Mouse (Mus musculus) thymus, postnatal 0 days (tissue): ENCODE results near the gene Rnaset2a. TPM values are rescaled to one million over a fixed set of nuclear protein-coding genes. Genes with fewer than 3 reads are reported as not detected.
"Not testable (repeated sequence)": the region's sequence is repeated elsewhere in the genome, so short reads cannot be mapped to it uniquely, and the experiment has no call there.

Experiments used
- DNase-seq: peaks from one replicate; pipeline ENCODE4 v3.0.0-alpha.2; 2015; ENCODE audit warnings: low spot score
- polyA plus RNA-seq: library from polyadenylated mRNA; unstranded; fragments of >200 nt; fragmentation: Nextera tagmentation; extraction: Ambion mirVana; gene quantifications from 2 replicates; pipeline ENCODE4 v1.2.1, GENCODE M21; 2015

Rnaset2a gene
- 65.4 and 67.5 TPM in 2 replicates for polyA plus RNA-seq

- DNase-seq, result peak; percentile 28
Observed at GRCm38 (mm10) chr17:8147439-8148316, at the start of gene Rnaset2a, which contains the start of gene Gm49673. Gene Rnaset2a, minus strand, starts transcription at chr17:8148097. Gene Gm49673, minus strand, starts transcription at chr17:8147788.

GRCm38 (mm10) chr17:8197652-8198051, 49.8 kb upstream of the Rnaset2a start:
- peak; percentile 37 for DNase-seq

- DNase-seq, result no peak
Observed at GRCm38 (mm10) chr17:8195685-8196376, 47.9 kb upstream of the Rnaset2a start.

GRCm38 (mm10) chr17:8193678-8194077, 45.8 kb upstream of the Rnaset2a start:
- DNase-seq, result no peak

- no peak for DNase-seq
Observed at GRCm38 (mm10) chr17:8184217-8184616, 36.3 kb upstream of the Rnaset2a start.

- DNase-seq, result no peak
Observed at GRCm38 (mm10) chr17:8183815-8184214, 35.9 kb upstream of the Rnaset2a start.

GRCm38 (mm10) chr17:8177090-8177489, 29.2 kb upstream of the Rnaset2a start:
- no peak for DNase-seq

- no peak for DNase-seq
Observed at GRCm38 (mm10) chr17:8171081-8171480, 23.2 kb upstream of the Rnaset2a start.

- DNase-seq, result no peak
Observed at GRCm38 (mm10) chr17:8170331-8170730, 22.4 kb upstream of the Rnaset2a start.

- not testable (repeated sequence) for DNase-seq
Observed at GRCm38 (mm10) chr17:8167436-8167835, 19.5 kb upstream of the Rnaset2a start.

- DNase-seq, result not testable (repeated sequence)
Observed at GRCm38 (mm10) chr17:8166454-8166853, 18.6 kb upstream of the Rnaset2a start.

- peak; percentile 8 for DNase-seq
Observed at GRCm38 (mm10) chr17:8165977-8166376, 18.1 kb upstream of the Rnaset2a start.

- peak; percentile 19 for DNase-seq
Observed at GRCm38 (mm10) chr17:8165608-8165945, 17.7 kb upstream of the Rnaset2a start.

- peak; percentile 20 for DNase-seq
Observed at GRCm38 (mm10) chr17:8164701-8165607, 17.1 kb upstream of the Rnaset2a start, which contains the start of gene Fgfr1op. Gene Fgfr1op, plus strand, starts transcription at chr17:8165501.

- peak; percentile 40 for DNase-seq
Observed at GRCm38 (mm10) chr17:8160969-8161368, 13.1 kb upstream of the Rnaset2a start.

GRCm38 (mm10) chr17:8158627-8159026, 10.7 kb upstream of the Rnaset2a start:
- DNase-seq, result not testable (repeated sequence)

GRCm38 (mm10) chr17:8155982-8156381, 8.1 kb upstream of the Rnaset2a start:
- not testable (repeated sequence) for DNase-seq

GRCm38 (mm10) chr17:8155010-8155409, 7.1 kb upstream of the Rnaset2a start:
- not testable (repeated sequence) for DNase-seq

GRCm38 (mm10) chr17:8146931-8147330, 966 bp downstream of the Rnaset2a start:
- DNase-seq, result not testable (repeated sequence)

- not testable (repeated sequence) for DNase-seq
Observed at GRCm38 (mm10) chr17:8143802-8144673, 3.9 kb downstream of the Rnaset2a start.
